Mouse (Mus musculus) heart, adult 9 months (tissue): ENCODE results near the gene Ceacam11.
"Not testable (repeated sequence)": the region's sequence is repeated elsewhere in the genome, so short reads cannot be mapped to it uniquely, and the experiment has no call there.

Experiments used
- DNase-seq, 2 experiments: peaks; one replicate each; pipeline ENCODE4 v3.0.0; 2022; ENCODE audit warnings: low spot score in 2 of 2

The Ceacam11 gene

GRCm38 (mm10) chr7:17971824-17972223 lies at the start of gene Ceacam11:
TSS of gene Ceacam11 (plus strand) at chr7:17972124.
- DNase-seq: no peak

GRCm38 (mm10) chr7:18001131-18001530 lies 29.2 kb downstream of the Ceacam11 start:
- DNase-seq: not testable (repeated sequence)

GRCm38 (mm10) chr7:18009589-18009988 lies 37.7 kb downstream of the Ceacam11 start, which contains the start of gene Ceacam13:
TSS of gene Ceacam13 (plus strand) at chr7:18009889.
- DNase-seq: no peak
